In genomic region chr4:133827887-133828794, GRCm38 (mm10) we compare ENCODE assay signal across 9 mouse cellular contexts. TPM values are rescaled to one million over a fixed set of nuclear protein-coding genes. Genes with fewer than 3 reads are reported as not detected.
DNase-seq lines count a peak whose midpoint lies in the region; ATAC-seq lines count a peak whose summit lies in the region.
"Had no signal": no experiment of that assay in that cellular context is flagged by ENCODE, and none has a peak within 500 bp of the region (broad histone marks: within the 10 kb centered on the region; RNA-seq: fewer than 3 reads in every experiment).

No protein-coding gene starts in this region.

- DNase-seq in kidney, postnatal 10 days: peak; percentile 33
- DNase-seq in kidney, adult 11 months: no peak
- DNase-seq in T-cell, adult 2 months (ENCODE audit: low spot score): peak; percentile 67
- peak; percentile 67 for DNase-seq in naive thymus-derived CD4-positive, alpha-beta T cell, adult 2 months (ENCODE audit: low read depth)
- no peak for DNase-seq in embryo, embryonic 10.5 days (ENCODE audit: low spot score)
- no peak for DNase-seq in adrenal gland, adult (ENCODE audit: inconsistent age in 2 of 2, low spot score in 1 of 2)
- no peak for DNase-seq in left cerebral cortex, postnatal 14 days (ENCODE audit: low spot score in 2 of 2)

- no peak overlapping the region for H3K4me2 ChIP-seq in forebrain, embryonic 16.5 days (ENCODE audit: low read length)
- H3K4me2 ChIP-seq: midbrain, embryonic 15.5 days had no signal

- H3K27ac ChIP-seq in forebrain, embryonic 16.5 days (ENCODE audit: low read length): no peak overlapping the region
- H3K27ac ChIP-seq: midbrain, embryonic 15.5 days had no signal

- 0 out of 2 replicates have a peak overlapping the region, but pooled peaks have one; percentile 24 for H3K9ac ChIP-seq in forebrain, embryonic 16.5 days (replicated peaks; ENCODE audit: low read depth, low read length)
- H3K9ac ChIP-seq: midbrain, embryonic 15.5 days had no signal

- intact Hi-C loops in left cerebral cortex, postnatal 14 days (cut with DNase I): loop anchor here (2.0 kb wide), 1 partner anchor 157 kb away; no protein-coding TSS in a partner anchor

- H3K9me3 ChIP-seq in forebrain, embryonic 16.5 days (ENCODE audit: control insufficient read depth, low read length): no peaks in the 10 kb centered on the region
- H3K9me3 ChIP-seq: midbrain, embryonic 15.5 days had no signal

- no peaks in the 10 kb centered on the region for H3K36me3 ChIP-seq in forebrain, embryonic 16.5 days (ENCODE audit: control insufficient read depth, insufficient read depth)
- H3K36me3 ChIP-seq: midbrain, embryonic 15.5 days had no signal

- 16% methylated on average over 25 of the region's 25 CpGs for WGBS in forebrain, embryonic 16.5 days

- no peak for ATAC-seq in forebrain, embryonic 16.5 days
- ATAC-seq: midbrain, embryonic 15.5 days had no signal

- H3K27me3 ChIP-seq in forebrain, embryonic 16.5 days (replicated peaks; ENCODE audit: control insufficient read depth, insufficient read depth, low read length): peaks cover 5% of the 10 kb centered on the region; the same call in 1 of the 2 replicates
- H3K27me3 ChIP-seq: midbrain, embryonic 15.5 days had no signal

- no peak overlapping the region for H3K4me3 ChIP-seq in forebrain, embryonic 16.5 days (replicated peaks; ENCODE audit: low read length)
- H3K4me3 ChIP-seq: midbrain, embryonic 15.5 days had no signal

- H3K4me1 ChIP-seq in forebrain, embryonic 16.5 days (replicated peaks; ENCODE audit: control insufficient read depth, insufficient read depth, low read length): peaks cover 5% of the 10 kb centered on the region

RNA-seq across cellular contexts. Expression of gene Rps6ka1, which starts 59.5 kb away (rescaled TPM):
- 17.6 and 19.2 TPM in 2 replicates for polyA plus RNA-seq in forebrain, embryonic 16.5 days (2015; fragmentation: Nextera tagmentation; extraction: Ambion mirVana)
- total RNA-seq in left cerebral cortex, postnatal 14 days (2021): 10 to 100 TPM; 12.7 TPM

Comparison
In these comparisons a context has a peak if more than half of its experiments do, and no peak if none do; other contexts are left out.
1. DNase-seq: peak in kidney, postnatal 10 days (single experiment), T-cell, adult 2 months (single experiment) and naive thymus-derived CD4-positive, alpha-beta T cell, adult 2 months (single experiment); none in kidney, adult 11 months (single experiment), embryo, embryonic 10.5 days (single experiment), adrenal gland, adult (0 of 2) and left cerebral cortex, postnatal 14 days (0 of 2).